In genomic region chr2:91656774-91657173, GRCm38 (mm10) we compare ENCODE assay signal across 1 mouse cellular context.
TF ChIP-seq lines count a peak whose summit lies in the region.

No protein-coding gene starts in this region.

TF ChIP-seq in MEL, 35 proteins besides CTCF, POLR2A, EP300 and RAD21:
- TF ChIP-seq SMC3 (IDR thresholded peaks at IDR 0.05; ENCODE audit: low read depth, low read length), result peak; percentile 10; the same call in 1 of the 2 replicates
- no peak for TF ChIP-seq CHD2 (IDR thresholded peaks at IDR 0.05; ENCODE audit: low read length)
